Mouse (Mus musculus) urinary bladder, adult 2 months (tissue): ENCODE measurements around the gene Fmod. TPM values are rescaled to one million over a fixed set of nuclear protein-coding genes. Genes with fewer than 3 reads are reported as not detected.

Experiments used
- DNase-seq: peaks from one replicate; pipeline ENCODE4 v3.0.0; 2022; ENCODE audit warnings: low spot score
- polyA plus RNA-seq: library from polyadenylated mRNA; depleted of rRNA; stranded (reverse); fragments of >200 nt; gene quantifications from 2 replicates; pipeline ENCODE4 v1.2.3, GENCODE M21; 2012

The Fmod gene
- polyA plus RNA-seq, 1 experiment: 14.0 TPM

- DNase-seq: no peak
Measured at GRCm38 (mm10) chr1:134075532-134075931, 38.5 kb downstream of the Fmod start.

GRCm38 (mm10) chr1:134076789-134077188 lies 39.7 kb downstream of the Fmod start:
- no peak for DNase-seq

- no peak for DNase-seq
Measured at GRCm38 (mm10) chr1:134077389-134078060, 40.5 kb downstream of the Fmod start.

GRCm38 (mm10) chr1:134078061-134078795 lies 41.2 kb downstream of the Fmod start:
- DNase-seq: no peak

GRCm38 (mm10) chr1:134078802-134079476 lies 41.9 kb downstream of the Fmod start, which contains the start of gene Btg2:
Gene Btg2 (minus strand): TSS chr1:134079120.
- peak; percentile 99 for DNase-seq

- DNase-seq: no peak
Measured at GRCm38 (mm10) chr1:134079477-134080163, 42.6 kb downstream of the Fmod start.

GRCm38 (mm10) chr1:134080406-134080805 lies 43.4 kb downstream of the Fmod start:
- no peak for DNase-seq

GRCm38 (mm10) chr1:134080881-134081450 lies 43.9 kb downstream of the Fmod start:
- DNase-seq: no peak

GRCm38 (mm10) chr1:134082987-134083516 lies 46.0 kb downstream of the Fmod start:
- DNase-seq: no peak

GRCm38 (mm10) chr1:134083676-134084075 lies 46.6 kb downstream of the Fmod start:
- no peak for DNase-seq

GRCm38 (mm10) chr1:134084128-134084527 lies 47.1 kb downstream of the Fmod start:
- DNase-seq: no peak

- no peak for DNase-seq
Measured at GRCm38 (mm10) chr1:134086017-134086416, 49.0 kb downstream of the Fmod start.

GRCm38 (mm10) chr1:134086811-134087398 lies 49.9 kb downstream of the Fmod start:
- DNase-seq: no peak

GRCm38 (mm10) chr1:134089074-134089473 lies 52.0 kb downstream of the Fmod start:
- no peak for DNase-seq

GRCm38 (mm10) chr1:134091851-134092250 lies 54.8 kb downstream of the Fmod start:
- no peak for DNase-seq

- DNase-seq: no peak
Measured at GRCm38 (mm10) chr1:134092368-134092767, 55.3 kb downstream of the Fmod start.

GRCm38 (mm10) chr1:134092852-134093770 lies 56.1 kb downstream of the Fmod start:
- DNase-seq: peak; percentile 92

- no peak for DNase-seq
Measured at GRCm38 (mm10) chr1:134093771-134094526, 56.9 kb downstream of the Fmod start.

GRCm38 (mm10) chr1:134095033-134095612 lies 58.1 kb downstream of the Fmod start:
- no peak for DNase-seq
